Mouse (Mus musculus) ES-E14 (cell line): ENCODE measurements around the gene Slc37a4.

Experiments used
- MAFK ChIP-seq: IDR thresholded peaks from 2 replicates; pipeline ENCODE4 v1.6.1; 2014; ENCODE audit warnings: mild to moderate bottlenecking, low read depth, low read length, inconsistent platforms; ENCODE audit not compliant: insufficient read depth
- ZC3H11A ChIP-seq: IDR thresholded peaks from 2 replicates; pipeline ENCODE4 v1.6.1; 2012; ENCODE audit warnings: low read depth, mild to moderate bottlenecking, inconsistent platforms, low read length, borderline replicate concordance
- ZNF384 ChIP-seq: IDR thresholded peaks from 2 replicates; pipeline ENCODE4 v1.6.1; 2012; ENCODE audit warnings: low read depth, low read length, inconsistent platforms

DNA sequence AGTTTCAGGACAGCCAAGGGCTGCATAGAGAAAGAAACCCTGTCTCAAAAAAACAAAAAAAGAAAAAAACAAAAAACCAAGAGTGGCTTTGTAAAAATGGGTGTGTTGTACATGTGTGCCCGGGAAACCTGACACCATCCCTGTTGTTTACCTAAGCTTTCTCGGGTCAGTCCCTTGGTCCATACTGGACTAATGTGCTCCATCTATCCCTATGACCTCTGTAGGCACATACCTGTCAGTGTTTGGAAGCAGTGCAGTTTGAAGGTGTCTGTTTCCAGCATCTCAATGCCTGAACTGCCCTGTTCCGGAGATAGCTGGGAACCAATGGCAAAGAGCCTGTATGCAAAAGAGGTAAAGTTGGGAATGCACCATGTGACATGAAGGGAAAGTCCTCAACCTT, 8.4 kb downstream of the Slc37a4 start:
- no peak for TF ChIP-seq MAFK
- TF ChIP-seq ZNF384, result no peak
- TF ChIP-seq ZC3H11A, result no peak
